Mouse (Mus musculus) left cerebral cortex, postnatal 25 days (tissue): ENCODE measurements at regions not wholly inside any gene's neighbourhood (a gene's known extent, or its start where the extent isn't known, plus 50 kb on each side); places are given as distances from the start of the nearest gene placed in this dataset.

ENCODE experiments used
- DNase-seq, 2 experiments: peaks; one replicate each; pipeline ENCODE4 v3.0.0; 2022; ENCODE audit warnings: low spot score in 2 of 2, mixed read lengths in 1 of 2
- intact Hi-C: fragments of 180-260 bp; cut with DNase I; formaldehyde crosslinking; loops from one replicate; pipeline ENCODE4 v1.15.1; 2025

GRCm38 (mm10) chr6:94920770-94921169 lies 196.3 kb upstream of the Kbtbd8 start:
- intact Hi-C loops, result no loop called here
- DNase-seq, result no peak

- no peak for DNase-seq
- intact Hi-C loops, result no loop called here
These were observed 197.8 kb upstream of the Kbtbd8 start for GRCm38 (mm10) chr6:94919194-94919743.

- intact Hi-C loops, result no loop called here
- peak; percentile 6 to 31 for DNase-seq
These were observed 201.0 kb upstream of the Kbtbd8 start for GRCm38 (mm10) chr6:94915842-94916620.

- intact Hi-C loops, result no loop called here
- DNase-seq, result no peak
These were observed 205.2 kb upstream of the Kbtbd8 start for GRCm38 (mm10) chr6:94911836-94912235.

- intact Hi-C loops, result no loop called here
- no peak for DNase-seq
These were observed 205.7 kb upstream of the Kbtbd8 start for GRCm38 (mm10) chr6:94911374-94911773.

GRCm38 (mm10) chr6:94900862-94901261 lies 200.9 kb upstream of the Lrig1 start:
- intact Hi-C loops, result no loop called here
- DNase-seq, result no peak

- DNase-seq, result no peak
- intact Hi-C loops, result no loop called here
These were observed 198.9 kb upstream of the Lrig1 start for GRCm38 (mm10) chr6:94898881-94899280.

- intact Hi-C loops, result no loop called here
- no peak for DNase-seq
These were observed 190.2 kb upstream of the Lrig1 start for GRCm38 (mm10) chr6:94890165-94890564.

GRCm38 (mm10) chr6:94889271-94889670 lies 189.3 kb upstream of the Lrig1 start:
- DNase-seq, result no peak
- intact Hi-C loops, result no loop called here

- DNase-seq, result no peak
- intact Hi-C loops, result no loop called here
These were observed 181.2 kb upstream of the Lrig1 start for GRCm38 (mm10) chr6:94881139-94881538.

- intact Hi-C loops, result no loop called here
These were observed 175.9 kb upstream of the Lrig1 start for GRCm38 (mm10) chr6:94875841-94876240.

GRCm38 (mm10) chr6:94875065-94875464 lies 175.1 kb upstream of the Lrig1 start:
- no peak for DNase-seq
- intact Hi-C loops, result no loop called here

More at GRCm38 (mm10) chr6:94875841-94876240, 175.9 kb upstream of the Lrig1 start:
- DNase-seq, result no peak

- DNase-seq, result peak in 1 of 2 experiments; percentile 54
- intact Hi-C loops, result no loop called here
These were observed 174.5 kb upstream of the Lrig1 start for GRCm38 (mm10) chr6:94874415-94874814.

GRCm38 (mm10) chr6:94867952-94868351 lies 168.0 kb upstream of the Lrig1 start:
- intact Hi-C loops, result no loop called here
- peak in 1 of 2 experiments; percentile 6 for DNase-seq

GRCm38 (mm10) chr6:94865498-94865897 lies 165.5 kb upstream of the Lrig1 start:
- no peak for DNase-seq
- intact Hi-C loops, result no loop called here

GRCm38 (mm10) chr6:94858121-94858621 lies 158.2 kb upstream of the Lrig1 start:
- intact Hi-C loops, result no loop called here
- DNase-seq, result no peak

- intact Hi-C loops, result no loop called here
- DNase-seq, result no peak
These were observed 150.2 kb upstream of the Lrig1 start for GRCm38 (mm10) chr6:94850121-94850520.

- intact Hi-C loops, result no loop called here
- no peak for DNase-seq
These were observed 149.6 kb upstream of the Lrig1 start for GRCm38 (mm10) chr6:94849533-94849932.

- intact Hi-C loops, result no loop called here
- DNase-seq, result peak in 1 of 2 experiments; percentile 64
These were observed 148.5 kb upstream of the Lrig1 start for GRCm38 (mm10) chr6:94848437-94848836.

- intact Hi-C loops, result no loop called here
- no peak for DNase-seq
These were observed 145.9 kb upstream of the Lrig1 start for GRCm38 (mm10) chr6:94845821-94846220.

GRCm38 (mm10) chr6:94842856-94843255 lies 142.9 kb upstream of the Lrig1 start:
- intact Hi-C loops, result no loop called here
- DNase-seq, result no peak
